Mouse (Mus musculus) CH12.LX (cell line): Measurements from ENCODE around the gene Ltk. TPM values are rescaled to one million over a fixed set of nuclear protein-coding genes. Genes with fewer than 3 reads are reported as not detected.

Experiments used
- DNase-seq: peaks from one replicate; pipeline ENCODE4 v3.0.0-alpha.2; 2013; ENCODE audit errors: extremely low read depth
- H3K27ac ChIP-seq: 2 replicates; pipeline ENCODE4 v1.5.1; 2012; ENCODE audit warnings: low read depth, mild to moderate bottlenecking, control low read depth, moderate library complexity; ENCODE audit not compliant: insufficient read depth
- H3K27me3 ChIP-seq: replicated peaks from 2 replicates; pipeline ENCODE3; 2012; ENCODE audit warnings: inconsistent platforms
- H3K36me3 ChIP-seq, 2 experiments: replicated peaks in 1 of 2; 2 replicates each; pipeline versions ENCODE3 to v1.6.1; 2012; ENCODE audit warnings: inconsistent platforms in 1 of 2, low read length in 1 of 2, mild to moderate bottlenecking in 1 of 2, mixed read lengths in 1 of 2, moderate library complexity in 1 of 2; ENCODE audit not compliant: control insufficient read depth in 1 of 2, insufficient read depth in 1 of 2
- H3K4me1 ChIP-seq, 2 experiments: 2 replicates each; pipeline ENCODE4 v1.6.1; 2012; ENCODE audit warnings: inconsistent platforms in 1 of 2, moderate library complexity in 1 of 2; ENCODE audit not compliant: insufficient read depth in 2 of 2, control insufficient read depth in 1 of 2
- H3K4me2 ChIP-seq: 2 replicates; pipeline ENCODE4 v1.6.1; 2012; ENCODE audit warnings: low read depth, mild to moderate bottlenecking, control low read depth; ENCODE audit not compliant: poor library complexity, insufficient read depth, severe bottlenecking
- H3K4me3 ChIP-seq, 3 experiments: fragments of 150-350 bp in 1 of 3; sonication (generic) in 1 of 3; replicated peaks in 1 of 3; 2 replicates each; pipeline versions ENCODE3 to v1.5.1; 2011 to 2012; ENCODE audit warnings: low read depth in 2 of 3, low read length in 2 of 3, mild to moderate bottlenecking in 2 of 3, moderate library complexity in 2 of 3, control low read depth in 1 of 3, improper control_type of control experiment in 1 of 3, inconsistent platforms in 1 of 3, mixed read lengths in 1 of 3; ENCODE audit not compliant: poor library complexity in 1 of 3
- H3K79me2 ChIP-seq: replicated peaks from 2 replicates; pipeline ENCODE4 v1.6.1; 2012; ENCODE audit warnings: mild to moderate bottlenecking, moderate library complexity; ENCODE audit not compliant: control insufficient read depth, poor library complexity, insufficient read depth, severe bottlenecking; ENCODE audit errors: extremely low read depth
- H3K9ac ChIP-seq: 2 replicates; pipeline ENCODE4 v1.6.1; 2012; ENCODE audit warnings: low read depth, mild to moderate bottlenecking, control low read depth, moderate library complexity; ENCODE audit not compliant: insufficient read depth
- H3K9me3 ChIP-seq: replicated peaks from 2 replicates; pipeline ENCODE3; 2012; ENCODE audit warnings: low read length, inconsistent platforms, mixed read lengths
- BHLHE40 ChIP-seq: IDR thresholded peaks from 2 replicates; pipeline ENCODE4 v1.6.1; 2011; ENCODE audit warnings: mild to moderate bottlenecking, low read depth, low read length, improper control_type of control experiment
- CTCF ChIP-seq, 2 experiments: IDR thresholded peaks in 1 of 2; conservative IDR thresholded peaks in 1 of 2; 2 replicates each; pipeline ENCODE4 v1.5.1; 2011 to 2012; ENCODE audit warnings: low read depth in 2 of 2, low read length in 2 of 2, improper control_type of control experiment in 1 of 2, inconsistent platforms in 1 of 2, mild to moderate bottlenecking in 1 of 2, moderate library complexity in 1 of 2
- IRF4 ChIP-seq: IDR thresholded peaks from 2 replicates; pipeline ENCODE4 v1.6.1; 2014; ENCODE audit warnings: low read depth, mild to moderate bottlenecking, inconsistent platforms, low read length, improper control_type of control experiment
- MAX ChIP-seq: IDR thresholded peaks from 2 replicates; pipeline ENCODE4 v1.6.1; 2011; ENCODE audit warnings: low read length, improper control_type of control experiment
- MXI1 ChIP-seq: IDR thresholded peaks from 2 replicates; pipeline ENCODE4 v1.6.1; 2011; ENCODE audit warnings: mild to moderate bottlenecking, low read depth, low read length, improper control_type of control experiment
- NRF1 ChIP-seq: IDR thresholded peaks from 2 replicates; pipeline ENCODE4 v1.6.1; 2014; ENCODE audit warnings: low read depth, mild to moderate bottlenecking, inconsistent platforms, low read length, improper control_type of control experiment, moderate library complexity
- PAX5 ChIP-seq: IDR thresholded peaks from 2 replicates; pipeline ENCODE4 v1.6.1; 2012; ENCODE audit warnings: low read length, inconsistent platforms, mixed read lengths
- POLR2A ChIP-seq: IDR thresholded peaks from 2 replicates; pipeline ENCODE4 v1.6.1; 2011; ENCODE audit warnings: low read depth, mild to moderate bottlenecking, improper control_type of control experiment, low read length
- RAD21 ChIP-seq: IDR thresholded peaks from 2 replicates; pipeline ENCODE4 v1.6.1; 2011; ENCODE audit warnings: low read depth, mild to moderate bottlenecking, low read length, improper control_type of control experiment, moderate library complexity
- RCOR1 ChIP-seq: conservative IDR thresholded peaks from 2 replicates; pipeline ENCODE4 v1.6.1; 2012; ENCODE audit warnings: low read depth, mild to moderate bottlenecking, inconsistent platforms, low read length, improper control_type of control experiment
- SMC3 ChIP-seq: IDR thresholded peaks from 2 replicates; pipeline ENCODE4 v1.6.1; 2011; ENCODE audit warnings: low read depth, low read length, improper control_type of control experiment
- ZC3H11A ChIP-seq: IDR thresholded peaks from 2 replicates; pipeline ENCODE4 v1.6.1; 2012; ENCODE audit warnings: low read depth, mild to moderate bottlenecking, inconsistent platforms, low read length, improper control_type of control experiment
- ZKSCAN1 ChIP-seq: IDR thresholded peaks from 2 replicates; pipeline ENCODE4 v1.6.1; 2012; ENCODE audit warnings: low read depth, inconsistent platforms, low read length, improper control_type of control experiment, borderline replicate concordance
- ZMIZ1 ChIP-seq: IDR thresholded peaks from 2 replicates; pipeline ENCODE4 v1.6.1; 2012; ENCODE audit warnings: low read depth, mild to moderate bottlenecking, inconsistent platforms, low read length, improper control_type of control experiment
- ZNF384 ChIP-seq: IDR thresholded peaks from 2 replicates; pipeline ENCODE4 v1.6.1; 2012; ENCODE audit warnings: low read depth, low read length, improper control_type of control experiment, inconsistent platforms
- dilution Hi-C: fragments of 300-500 bp; cut with MboI; formaldehyde crosslinking; loops from 2 replicates; pipeline ENCODE4 v1.14.3; 2020; ENCODE audit warnings: low sequenced_read_pairs; ENCODE audit not compliant: extremely low pct_unique_long_range_greater_than_20kb, extremely low pct_ligation_motif_present
- in situ Hi-C: fragments of 300-500 bp; cut with MboI; formaldehyde crosslinking; loops from 3 replicates; pipeline ENCODE4 v1.14.3; 2019; ENCODE audit warnings: low sequenced_read_pairs, low pct_ligation_motif_present, low pct_unique_long_range_greater_than_20kb, mixed read lengths
- polyA plus RNA-seq: library from polyadenylated mRNA; unstranded; fragments of >175 nt; gene quantifications from 2 replicates; pipeline ENCODE4 v1.2.1, GENCODE M21; 2012; ENCODE audit warnings: low read depth; ENCODE audit not compliant: insufficient read length
- total RNA-seq, 2 experiments: library from RNA; depleted of rRNA; stranded (reverse); fragments of 300-350 nt in 1 of 2; fragments of >200 nt in 1 of 2; gene quantifications; 2 replicates each; pipeline ENCODE4 v1.2.3; 2012 to 2014

The Ltk gene
- total and polyA plus RNA-seq, 3 experiments = 0.10 to 2.3 TPM; not detected in 1

GRCm38 (mm10) chr2:119799181-119799960 lies 39.1 kb upstream of the Ltk start:
- dilution Hi-C loops = no loop called here
- DNase-seq = no peak
- Histone ChIP-seq H3K27me3 (peaks cover 28% of the 10 kb centered on the region), H3K4me1 (peaks cover 27 to 51% of the 10 kb centered on the region in 2 experiments), H3K79me2 (no peaks in the 10 kb centered on the region), H3K36me3 (peaks cover 2 to 19% of the 10 kb centered on the region in 2 experiments), H3K9ac (peak overlapping the region; percentile 92)
- no peak for TF ChIP-seq RAD21
- peak; percentile 26; the same call in 1 of the 2 replicates for TF ChIP-seq POLR2A
- TF ChIP-seq, all 38 proteins: peak for 1
- Histone ChIP-seq H3K27ac (no peak overlapping the region; the same call in 1 of the 2 replicates), H3K4me3 (peak overlapping the region; percentile 76 to 80 (median 80)), H3K4me2 (peak overlapping the region; percentile 76), H3K9me3 (no peaks in the 10 kb centered on the region)
- in situ Hi-C loops = loop anchor here (5.0 kb wide), 2 partner anchors 33 to 88 kb away; no protein-coding TSS in a partner anchor

- Histone ChIP-seq H3K4me3 (peak overlapping the region in 1 of 3 experiments; percentile 37), H3K27me3 (peaks cover 31% of the 10 kb centered on the region), H3K79me2 (no peaks in the 10 kb centered on the region), H3K9ac (no peak overlapping the region), H3K9me3 (no peaks in the 10 kb centered on the region), H3K4me2 (peak overlapping the region; percentile 60), H3K27ac (no peak overlapping the region), H3K4me1 (peaks cover 19 to 41% of the 10 kb centered on the region in 2 experiments), H3K36me3 (peaks cover 0 to 11% of the 10 kb centered on the region in 2 experiments)
- in situ Hi-C loops (loop anchor here (5.0 kb wide), 2 partner anchors 34 to 89 kb away; no protein-coding TSS in a partner anchor), dilution Hi-C loops (no loop called here)
- peak; percentile 48 for DNase-seq
- TF ChIP-seq IRF4 (no peak), MAX (0 out of 2 replicates have a peak, but pooled peaks have one; percentile 12), PAX5 (no peak), ZMIZ1 (no peak), ZC3H11A (no peak), MXI1 (0 out of 2 replicates have a peak, but pooled peaks have one; percentile 13), ZKSCAN1 (peak; percentile 73), ZNF384 (no peak), RCOR1 (no peak), RAD21 (peak; percentile 71), NRF1 (0 out of 2 replicates have a peak, but pooled peaks have one; percentile 5), SMC3 (peak; percentile 78), CTCF (conservative IDR thresholded peaks at IDR 0.05 in 1 of 2, IDR thresholded peaks at IDR 0.05 in 1 of 2; ENCODE audit: low read depth in 2 of 2, low read length in 2 of 2) (peak in 1 of 2 experiments; percentile 82; a peak in 2 of 4 replicates), BHLHE40 (0 out of 2 replicates have a peak, but pooled peaks have one; percentile 5)
Measured at GRCm38 (mm10) chr2:119798246-119798927, 38.2 kb upstream of the Ltk start.
